Mouse (Mus musculus) retina, postnatal 1 day (tissue): Measurements from ENCODE around the gene Cwc27.

Experiments
- DNase-seq: peaks from one replicate; pipeline ENCODE4 v3.0.0-alpha.2; 2012

Cwc27 gene

GRCm38 (mm10) chr13:104608516-104608915 lies 208.4 kb downstream of the Cwc27 start:
- no peak for DNase-seq

GRCm38 (mm10) chr13:104606786-104607580 lies 210.0 kb downstream of the Cwc27 start:
- no peak for DNase-seq

DNA sequence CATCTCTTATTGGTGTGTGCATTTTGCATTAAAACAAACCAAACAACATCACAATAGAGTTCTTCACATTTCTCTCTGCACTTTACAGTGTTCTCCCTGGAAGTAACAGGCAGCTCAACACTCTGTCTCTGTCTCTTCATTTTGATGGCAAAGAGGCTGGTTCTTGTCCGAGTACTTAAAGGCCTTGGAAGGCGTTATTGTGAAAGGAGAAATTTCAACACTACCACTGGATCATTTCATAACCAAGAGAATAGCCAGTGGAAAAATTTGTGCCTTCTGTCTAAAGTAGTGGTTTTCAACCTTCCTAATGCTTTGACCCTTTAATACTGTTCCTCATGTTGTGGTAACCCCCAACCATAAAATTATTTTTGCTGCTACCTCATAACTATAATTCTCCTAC lies 211.8 kb downstream of the Cwc27 start:
- no peak for DNase-seq

DNA sequence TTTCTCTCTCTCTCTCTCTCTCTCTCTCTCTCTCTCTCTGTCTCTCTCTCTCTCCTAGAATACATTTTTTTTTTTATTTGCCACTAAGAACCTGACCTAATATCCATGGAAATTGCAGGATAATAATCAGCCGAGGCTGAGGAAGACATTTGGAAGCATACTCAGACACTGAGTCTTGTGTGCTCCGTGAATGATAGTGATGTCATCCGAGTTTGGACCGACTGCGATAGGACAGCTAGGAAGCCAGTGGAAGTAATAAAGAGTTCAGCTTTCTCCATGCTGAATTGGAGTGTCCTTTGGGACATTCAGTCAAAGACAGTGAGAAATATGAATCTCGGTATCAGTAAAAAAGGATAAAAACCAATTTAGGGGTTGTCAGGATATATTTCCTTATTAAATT lies 214.7 kb downstream of the Cwc27 start:
- DNase-seq: no peak

GRCm38 (mm10) chr13:104601783-104602182 lies 215.2 kb downstream of the Cwc27 start:
- DNase-seq: no peak

GRCm38 (mm10) chr13:104596199-104596598 lies 220.7 kb downstream of the Cwc27 start:
- DNase-seq: no peak

DNA sequence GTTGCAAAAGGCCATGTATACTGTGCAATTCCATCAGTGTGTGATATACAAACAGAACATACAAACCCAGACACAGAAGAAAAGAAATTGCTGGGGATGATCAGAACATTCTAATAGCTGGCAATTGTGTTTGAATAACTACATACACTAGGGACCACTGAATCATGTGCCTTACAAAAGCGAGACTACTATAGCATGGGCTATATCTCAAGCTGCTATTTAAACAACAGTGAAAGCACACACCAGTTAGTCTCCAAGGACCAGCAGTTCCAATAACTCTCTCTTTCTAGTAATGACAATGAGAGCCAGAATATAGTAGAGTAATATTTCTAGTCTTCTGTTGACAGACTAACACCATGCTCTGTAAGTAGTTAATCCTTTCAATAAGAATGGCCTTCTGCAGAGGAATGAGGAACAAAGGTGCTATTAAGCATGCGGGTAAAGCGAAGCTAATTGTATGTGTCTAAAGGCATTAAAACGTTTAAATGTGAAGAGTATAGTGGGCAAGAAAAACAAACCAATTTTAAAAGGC lies 222.1 kb downstream of the Cwc27 start:
- no peak for DNase-seq

DNA sequence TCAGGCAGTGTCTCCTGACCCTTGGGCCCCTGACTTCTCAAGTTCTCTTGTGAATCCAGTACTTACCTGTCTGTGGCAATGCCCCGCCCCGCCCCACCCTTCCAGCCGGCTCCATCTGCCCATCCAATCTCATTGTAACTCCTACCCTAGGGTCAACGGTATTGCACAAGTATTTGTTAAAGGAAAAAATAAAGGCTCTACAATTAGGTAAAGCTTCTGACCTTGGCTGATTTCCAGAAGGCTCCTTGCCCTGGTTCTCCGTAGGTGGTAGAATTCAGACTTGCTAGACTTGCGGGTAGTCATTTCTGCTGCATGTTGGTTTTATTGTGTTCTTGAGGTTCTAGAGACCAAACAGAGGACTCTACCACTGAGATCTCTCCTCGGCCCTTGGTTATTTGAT lies 226.0 kb downstream of the Cwc27 start:
- no peak for DNase-seq

- DNase-seq: peak; percentile 19
Measured at GRCm38 (mm10) chr13:104590097-104590607, 226.8 kb downstream of the Cwc27 start.

DNA sequence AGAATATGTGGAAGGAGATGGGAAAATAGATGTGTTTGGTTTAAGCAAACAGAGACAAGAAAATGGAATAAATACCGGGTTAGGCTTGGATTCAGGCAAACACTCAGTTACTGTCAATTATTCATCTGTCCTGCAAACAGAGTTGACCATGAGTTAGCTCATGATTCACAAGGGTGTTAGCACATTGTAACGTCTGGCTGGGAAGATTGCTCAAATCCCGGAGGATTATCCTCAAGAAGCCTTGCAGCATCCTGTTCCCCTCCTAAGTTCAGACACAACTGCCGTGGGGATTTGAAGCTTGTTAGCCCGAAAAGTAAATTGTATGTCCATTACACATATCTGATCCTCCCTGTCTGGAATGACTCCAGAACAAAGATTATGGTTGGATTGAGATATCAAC lies 228.6 kb downstream of the Cwc27 start:
- peak; percentile 3 for DNase-seq
